Mouse (Mus musculus) heart, adult 2 months (tissue): ENCODE results near the gene Gpr3. TPM values are rescaled to one million over a fixed set of nuclear protein-coding genes. Genes with fewer than 3 reads are reported as not detected.

ENCODE experiments used
- DNase-seq, 2 experiments: peaks; one replicate each; pipeline ENCODE4 v3.0.0; 2021
- H3K27ac ChIP-seq: fragments of 200-600 bp; 2 replicates; pipeline ENCODE4 v1.8.1; 2022
- H3K27me3 ChIP-seq: fragments of 200-500 bp; 2 replicates; pipeline ENCODE4 v1.6.1; 2012; ENCODE audit warnings: mild to moderate bottlenecking, low read length, inconsistent platforms, mixed read lengths; ENCODE audit not compliant: control insufficient read depth, insufficient read depth
- H3K36me3 ChIP-seq: fragments of 200-500 bp; 2 replicates; pipeline ENCODE4 v1.6.1; 2012; ENCODE audit warnings: low read length, inconsistent platforms; ENCODE audit not compliant: control insufficient read depth, insufficient read depth
- H3K4me1 ChIP-seq: fragments of 200-500 bp; 2 replicates; pipeline ENCODE4 v1.6.1; 2011; ENCODE audit warnings: low read length; ENCODE audit not compliant: control insufficient read depth, insufficient read depth
- H3K4me3 ChIP-seq: fragments of 200-600 bp; 2 replicates; pipeline ENCODE4 v1.8.1; 2022
- H3K79me2 ChIP-seq: fragments of 200-500 bp; replicated peaks from 2 replicates; pipeline ENCODE4 v1.6.1; 2012; ENCODE audit warnings: mild to moderate bottlenecking, inconsistent platforms, low read length, moderate library complexity, mixed read lengths; ENCODE audit not compliant: control insufficient read depth, insufficient read depth
- H3K9ac ChIP-seq: fragments of 200-500 bp; 2 replicates; pipeline ENCODE4 v1.6.1; 2012; ENCODE audit warnings: low read depth, mild to moderate bottlenecking, control low read depth, inconsistent platforms, low read length, mixed read lengths
- CTCF ChIP-seq: fragments of 200-600 bp; IDR thresholded peaks from 2 replicates; pipeline ENCODE4 v1.8.1; 2022; ENCODE audit warnings: antibody characterized with exemption, mild to moderate bottlenecking, moderate library complexity
- EP300 ChIP-seq: fragments of 200-500 bp; IDR thresholded peaks from 2 replicates; pipeline ENCODE4 v1.6.1; 2011; ENCODE audit warnings: low read depth, low read length, control low read depth; ENCODE audit not compliant: insufficient read depth
- POLR2A ChIP-seq: fragments of 200-500 bp; IDR thresholded peaks from 2 replicates; pipeline ENCODE4 v1.6.1; 2011; ENCODE audit warnings: mild to moderate bottlenecking, low read depth, low read length, control low read depth; ENCODE audit not compliant: insufficient read depth
- WGBS: fragments of 180-500 bp; shearing (Covaris S2); methylation state at CpG from one replicate; pipeline ENCODE4 v1.1.7; 2018; 5-methylcytosine and 5-hydroxymethylcytosine counted together
- intact Hi-C: fragments of 180-260 bp; cut with DNase I; formaldehyde crosslinking; loops from one replicate; pipeline ENCODE4 v1.15.1; 2025
- polyA plus RNA-seq: library from polyadenylated mRNA; depleted of rRNA; stranded (reverse); fragments of >200 nt; gene quantifications from 2 replicates; pipeline ENCODE4 v1.2.3, GENCODE M21; 2012
- total RNA-seq, 2 experiments: library from RNA; stranded (reverse); gene quantifications; 2 replicates each; pipeline ENCODE4 v1.2.3; 2021

Gpr3 gene
- total and polyA plus RNA-seq, 3 experiments, result 0.11 to 0.37 TPM; not detected in 1

DNA sequence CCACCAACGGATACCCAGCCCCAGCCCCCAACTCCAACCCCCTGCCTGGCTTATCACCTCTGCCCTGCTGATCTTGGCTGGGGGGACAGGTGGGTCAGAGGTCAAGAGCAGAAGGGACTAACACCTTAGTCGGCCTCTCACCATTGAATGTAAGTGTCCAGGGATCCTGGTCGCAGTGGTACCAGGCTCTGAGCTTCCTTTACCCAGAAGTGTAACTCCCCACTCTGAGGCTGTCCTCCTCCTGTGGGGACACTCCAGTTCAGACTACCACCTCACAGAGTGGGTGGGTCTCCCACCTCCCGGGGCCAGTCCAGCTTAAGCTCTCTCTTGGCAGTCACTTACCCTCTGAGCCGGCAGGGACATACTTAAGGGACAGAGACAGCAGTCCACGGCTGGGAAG, 43.1 kb upstream of the Gpr3 start:
- WGBS, result 57% methylated on average over 6 of the region's 6 CpGs
- TF ChIP-seq EP300 (no peak), POLR2A (no peak), CTCF (no peak)
- Histone ChIP-seq H3K9ac (no peak overlapping the region), H3K36me3 (no peaks in the 10 kb centered on the region), H3K27ac (no peak overlapping the region), H3K4me3 (no peak overlapping the region), H3K27me3 (no peaks in the 10 kb centered on the region), H3K79me2 (no peaks in the 10 kb centered on the region), H3K4me1 (no peaks in the 10 kb centered on the region; the same call in 1 of the 2 replicates)
- intact Hi-C loops, result no loop called here
- DNase-seq, result no peak

DNA sequence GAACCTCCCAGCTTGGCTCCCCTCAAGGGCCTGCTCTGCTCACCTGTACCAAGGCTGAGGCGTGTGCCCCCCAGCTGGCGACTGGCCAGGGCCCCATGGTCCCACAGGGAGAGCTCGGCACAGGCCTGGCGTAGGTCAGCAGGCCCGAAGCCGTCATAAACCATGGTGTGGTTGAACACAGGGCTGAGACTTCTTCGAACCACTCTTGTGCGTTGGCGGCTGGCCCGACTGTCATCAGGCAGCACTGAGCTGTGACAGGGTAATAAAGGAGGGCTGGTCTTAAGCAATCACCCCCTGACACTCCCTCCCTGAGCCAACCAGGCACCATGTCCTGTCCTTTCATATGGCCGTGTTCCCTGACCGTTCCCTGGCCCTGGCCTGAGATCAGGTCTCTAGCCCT, 41.1 kb upstream of the Gpr3 start:
- no peak for TF ChIP-seq POLR2A
- no peak for TF ChIP-seq EP300
- TF ChIP-seq CTCF, result no peak
- no peak for DNase-seq
- Histone ChIP-seq H3K9ac (no peak overlapping the region), H3K27me3 (no peaks in the 10 kb centered on the region), H3K4me1 (no peaks in the 10 kb centered on the region; the same call in 1 of the 2 replicates), H3K36me3 (no peaks in the 10 kb centered on the region), H3K27ac (no peak overlapping the region), H3K79me2 (no peaks in the 10 kb centered on the region), H3K4me3 (no peak overlapping the region)
- WGBS, result 85% methylated on average over 12 of the region's 12 CpGs
- intact Hi-C loops, result no loop called here

GRCm38 (mm10) chr4:133252089-133252488, 39.8 kb upstream of the Gpr3 start:
- Histone ChIP-seq H3K27ac (no peak overlapping the region), H3K4me3 (no peak overlapping the region), H3K27me3 (no peaks in the 10 kb centered on the region), H3K36me3 (no peaks in the 10 kb centered on the region), H3K79me2 (no peaks in the 10 kb centered on the region), H3K4me1 (no peaks in the 10 kb centered on the region; the same call in 1 of the 2 replicates), H3K9ac (no peak overlapping the region)
- DNase-seq, result no peak
- WGBS, result 74% methylated on average over 4 of the region's 4 CpGs
- intact Hi-C loops, result no loop called here
- TF ChIP-seq EP300 (no peak), CTCF (no peak), POLR2A (no peak)

DNA sequence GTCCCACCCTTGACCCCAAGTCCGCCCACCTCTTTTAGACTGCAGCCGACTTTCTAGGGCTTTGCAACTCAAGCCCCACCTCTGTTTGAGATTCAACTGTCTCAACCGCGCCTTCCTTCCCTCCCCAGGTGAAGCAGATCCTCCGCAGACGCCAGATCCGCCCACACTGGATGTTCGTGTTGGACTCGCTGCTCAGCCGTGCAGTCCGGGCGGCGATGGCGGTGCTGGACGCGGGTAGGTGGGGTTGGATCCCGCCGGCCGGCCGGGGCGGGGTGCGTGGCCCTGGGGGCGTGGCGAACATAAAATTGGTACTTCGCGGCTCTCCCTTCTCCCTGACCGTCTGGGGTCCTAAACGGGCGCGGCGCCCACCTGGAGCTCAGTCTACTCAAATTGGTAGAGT, 38.9 kb upstream of the Gpr3 start:
- H3K9ac ChIP-seq, result no peak overlapping the region
- intact Hi-C loops, result loop anchor here (2.0 kb wide), 1 partner anchor 42 kb away; no protein-coding TSS in a partner anchor
- H3K27ac ChIP-seq, result no peak overlapping the region
- H3K4me3 ChIP-seq, result no peak overlapping the region
- H3K27me3 ChIP-seq, result no peaks in the 10 kb centered on the region
- 41% methylated on average over 31 of the region's 31 CpGs for WGBS
- no peaks in the 10 kb centered on the region for H3K36me3 ChIP-seq
- no peaks in the 10 kb centered on the region for H3K79me2 ChIP-seq
- no peak for DNase-seq
- no peak for TF ChIP-seq EP300
- no peak for TF ChIP-seq CTCF
- H3K4me1 ChIP-seq, result no peaks in the 10 kb centered on the region; the same call in 1 of the 2 replicates

GRCm38 (mm10) chr4:133250609-133251008, 38.3 kb upstream of the Gpr3 start:
- DNase-seq, result peak; percentile 83 to 91
- intact Hi-C loops, result loop anchor here (1.0 to 2.0 kb wide), 2 partner anchors 17 to 42 kb away; no protein-coding TSS in a partner anchor
- Histone ChIP-seq H3K36me3 (no peaks in the 10 kb centered on the region), H3K4me1 (no peaks in the 10 kb centered on the region; the same call in 1 of the 2 replicates), H3K9ac (no peak overlapping the region), H3K27me3 (no peaks in the 10 kb centered on the region), H3K79me2 (no peaks in the 10 kb centered on the region), H3K4me3 (no peak overlapping the region), H3K27ac (no peak overlapping the region)
- TF ChIP-seq CTCF (peak; percentile 95; the same call in 1 of the 2 replicates), POLR2A (no peak)
- WGBS, result 14% methylated on average over 22 of the region's 22 CpGs

DNA sequence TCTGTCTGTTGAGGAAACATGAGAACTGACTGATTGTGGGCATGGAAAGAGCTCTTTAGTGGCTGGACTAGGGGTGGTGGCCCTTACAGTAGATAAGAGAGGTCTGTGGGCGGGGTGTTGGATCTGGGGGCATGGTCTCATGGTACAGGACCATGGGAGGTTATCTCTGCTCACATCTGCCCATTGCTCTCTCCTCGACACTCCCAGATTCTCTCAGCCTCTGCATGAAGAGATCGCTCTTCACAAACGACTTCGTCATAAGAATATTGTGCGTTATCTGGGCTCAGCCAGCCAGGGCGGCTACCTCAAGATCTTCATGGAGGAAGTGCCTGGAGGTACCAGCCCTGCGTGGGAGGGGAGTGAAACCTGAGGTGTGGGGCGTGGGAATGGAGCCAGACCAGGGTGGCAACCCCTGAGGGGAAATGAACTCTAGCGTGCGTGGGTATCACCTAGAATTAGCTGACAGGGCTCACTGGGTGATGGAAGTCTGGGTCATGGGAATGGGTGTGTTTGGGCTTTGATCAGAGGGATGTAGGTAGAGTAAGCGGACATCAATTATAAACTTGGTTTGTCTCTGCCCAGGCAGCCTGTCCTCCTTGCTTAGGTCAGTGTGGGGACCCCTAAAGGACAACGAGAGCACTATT, 35.6 kb upstream of the Gpr3 start:
- TF ChIP-seq CTCF (no peak), POLR2A (no peak), EP300 (no peak)
- H3K4me1 ChIP-seq, result peaks cover 4% of the 10 kb centered on the region
- H3K27ac ChIP-seq, result no peak overlapping the region
- DNase-seq, result no peak
- H3K36me3 ChIP-seq, result no peaks in the 10 kb centered on the region
- no peaks in the 10 kb centered on the region for H3K79me2 ChIP-seq
- intact Hi-C loops, result no loop called here
- H3K9ac ChIP-seq, result no peak overlapping the region
- no peak overlapping the region for H3K4me3 ChIP-seq
- no peaks in the 10 kb centered on the region for H3K27me3 ChIP-seq
- 75% methylated on average over 13 of the region's 13 CpGs for WGBS
